ENCODE assay signal across 24 mouse cellular contexts in the genomic region with DNA sequence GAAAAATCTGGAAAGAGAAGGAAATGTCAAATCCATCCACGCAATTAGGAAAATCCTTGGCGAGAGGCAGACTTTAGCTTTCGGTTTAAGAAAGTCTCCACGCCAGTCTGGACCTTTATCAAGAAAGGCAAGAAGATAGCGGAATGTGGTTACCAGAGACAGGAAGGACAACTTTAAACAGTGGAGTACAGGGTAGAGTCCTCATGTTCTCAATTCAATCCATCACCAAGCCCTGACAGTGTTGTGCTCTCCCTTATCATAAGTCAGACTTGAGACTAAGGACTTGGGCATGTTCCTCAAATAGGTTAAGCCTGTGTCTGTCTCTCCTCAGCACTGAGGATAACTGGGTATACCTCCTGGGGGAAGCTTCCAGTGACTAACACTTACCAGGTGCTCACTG. TPM values are rescaled to one million over a fixed set of nuclear protein-coding genes. Genes with fewer than 3 reads are reported as not detected.
DNase-seq lines count a peak whose midpoint lies in the region; ATAC-seq and TF ChIP-seq lines count a peak whose summit lies in the region.
"Had no signal": no experiment of that assay in that cellular context is flagged by ENCODE, and none has a peak within 500 bp of the region (broad histone marks: within the 10 kb centered on the region; RNA-seq: fewer than 3 reads in every experiment).

No protein-coding gene starts in this region.

- H3K4me2 ChIP-seq in heart, embryonic 13.5 days: 0 out of 2 replicates have a peak overlapping the region, but pooled peaks have one; percentile 7
- peak overlapping the region; percentile 19 for H3K4me2 ChIP-seq in liver, embryonic 12.5 days
- peak overlapping the region; percentile 79 for H3K4me2 ChIP-seq in myocyte (ENCODE audit: low read depth)
- H3K4me2 ChIP-seq: forebrain, embryonic 13.5 days; heart, embryonic 15.5 days; hindbrain, embryonic 14.5 days had no signal

- peaks cover 14% of the 10 kb centered on the region for H3K27me3 ChIP-seq in heart, embryonic 13.5 days (replicated peaks)
- H3K27me3 ChIP-seq in heart, embryonic 10.5 days (ENCODE audit: insufficient read depth, poor library complexity, severe bottlenecking): peaks cover 12% of the 10 kb centered on the region; the same call in 1 of the 2 replicates
- H3K27me3 ChIP-seq in MEL (ENCODE audit: control insufficient read depth in 1 of 2, insufficient read depth in 2 of 2, low read length in 2 of 2) (no peaks in the 10 kb centered on the region), myocyte (ENCODE audit: control insufficient read depth, insufficient read depth, insufficient read length) (peaks cover 31% of the 10 kb centered on the region)
- H3K27me3 ChIP-seq in liver, embryonic 12.5 days (replicated peaks): peaks cover 39% of the 10 kb centered on the region

- no peaks in the 10 kb centered on the region for H3K9me3 ChIP-seq in heart, embryonic 13.5 days
- H3K9me3 ChIP-seq in heart, embryonic 10.5 days: no peaks in the 10 kb centered on the region
- H3K9me3 ChIP-seq in MEL (replicated peaks; ENCODE audit: insufficient read depth, low read length): no peaks in the 10 kb centered on the region
- H3K9me3 ChIP-seq in liver, embryonic 12.5 days (replicated peaks): no peaks in the 10 kb centered on the region
- H3K9me3 ChIP-seq: embryonic facial prominence, embryonic 10.5 days; forebrain, embryonic 13.5 days; heart, embryonic 15.5 days; hindbrain, embryonic 10.5 days had no signal

- TF ChIP-seq POLR2A in MEL (IDR thresholded peaks at IDR 0.05; ENCODE audit: control insufficient read depth in 1 of 2, insufficient read depth in 1 of 2, low read depth in 1 of 2, low read length in 2 of 2, poor library complexity in 1 of 2): no peak
- no peak for TF ChIP-seq POLR2A in myocyte (IDR thresholded peaks at IDR 0.05; ENCODE audit: insufficient read length, low read depth)

- WGBS in heart, embryonic 13.5 days: 31% methylated on average over 5 of the region's 5 CpGs
- WGBS in heart, embryonic 10.5 days: 36% methylated on average over 5 of the region's 5 CpGs
- WGBS in liver, embryonic 12.5 days (ENCODE audit: insufficient replicate concordance): 30% methylated on average over 5 of the region's 5 CpGs

- no peak overlapping the region for H3K9ac ChIP-seq in heart, embryonic 13.5 days
- H3K9ac ChIP-seq in MEL (ENCODE audit: control insufficient read depth, low read depth, low read length, poor library complexity, severe bottlenecking): peak overlapping the region; percentile 27; the same call in 1 of the 2 replicates
- no peak overlapping the region for H3K9ac ChIP-seq in liver, embryonic 12.5 days
- H3K9ac ChIP-seq: forebrain, embryonic 13.5 days; forebrain, postnatal 0 days; heart, embryonic 15.5 days; hindbrain, embryonic 14.5 days had no signal

- no peaks in the 10 kb centered on the region for H3K79me2 ChIP-seq in MEL (ENCODE audit: control insufficient read depth, insufficient read depth, low read length, poor library complexity)
- H3K79me2 ChIP-seq in myocyte (ENCODE audit: control insufficient read depth, insufficient read depth): no peaks in the 10 kb centered on the region

- TF ChIP-seq CTCF in MEL (IDR thresholded peaks at IDR 0.05 in 2 of 3, conservative IDR thresholded peaks at IDR 0.05 in 1 of 3; ENCODE audit: control insufficient read depth in 1 of 3, insufficient read depth in 1 of 3, low read depth in 2 of 3, low read length in 3 of 3, poor library complexity in 1 of 3, severe bottlenecking in 1 of 3): no peak

- no peaks in the 10 kb centered on the region for H3K36me3 ChIP-seq in heart, embryonic 13.5 days
- H3K36me3 ChIP-seq in heart, embryonic 10.5 days: no peaks in the 10 kb centered on the region
- peaks cover 0 to 18% of the 10 kb centered on the region in 2 experiments; a peak in 2 of 4 replicates for H3K36me3 ChIP-seq in MEL (ENCODE audit: control insufficient read depth in 1 of 2, insufficient read depth in 2 of 2, low read length in 2 of 2)
- H3K36me3 ChIP-seq in liver, embryonic 12.5 days: no peaks in the 10 kb centered on the region
- H3K36me3 ChIP-seq in myocyte (ENCODE audit: control insufficient read depth, insufficient read depth): no peaks in the 10 kb centered on the region
- H3K36me3 ChIP-seq: embryonic facial prominence, embryonic 10.5 days; heart, embryonic 15.5 days; hindbrain, embryonic 10.5 days had no signal

- no peak overlapping the region for H3K4me3 ChIP-seq in heart, embryonic 13.5 days
- no peak overlapping the region for H3K4me3 ChIP-seq in heart, embryonic 10.5 days
- peak overlapping the region; percentile 39 to 65 for H3K4me3 ChIP-seq in MEL (ENCODE audit: control insufficient read depth in 1 of 2, insufficient read depth in 1 of 2, low read depth in 2 of 2, low read length in 2 of 2)
- no peak overlapping the region for H3K4me3 ChIP-seq in liver, embryonic 12.5 days
- no peak overlapping the region for H3K4me3 ChIP-seq in myocyte
- H3K4me3 ChIP-seq: embryonic facial prominence, embryonic 10.5 days; forebrain, embryonic 13.5 days; heart, embryonic 15.5 days; hindbrain, embryonic 10.5 days had no signal

- H3K4me1 ChIP-seq in heart, embryonic 13.5 days: peaks cover 42% of the 10 kb centered on the region
- peaks cover 42% of the 10 kb centered on the region for H3K4me1 ChIP-seq in heart, embryonic 10.5 days
- H3K4me1 ChIP-seq in MEL (ENCODE audit: control insufficient read depth in 1 of 2, insufficient read depth in 2 of 2, low read length in 2 of 2): peaks cover 6 to 27% of the 10 kb centered on the region in 2 experiments
- peaks cover 22% of the 10 kb centered on the region for H3K4me1 ChIP-seq in liver, embryonic 12.5 days

- peak; percentile 14; the same call in 1 of the 2 replicates for TF ChIP-seq RAD21 in MEL (IDR thresholded peaks at IDR 0.05; ENCODE audit: low read depth, low read length)

- TF ChIP-seq EP300 in MEL (IDR thresholded peaks at IDR 0.05; ENCODE audit: low read depth in 1 of 2, low read length in 2 of 2): peak; percentile 66 to 82

- no peak for ATAC-seq in heart, embryonic 13.5 days (ENCODE audit: extremely low read depth, insufficient number of reproducible peaks, low FRiP score, low TSS enrichment)
- ATAC-seq in liver, embryonic 12.5 days: no peak
- ATAC-seq: activated CD4-positive, CD25-positive, alpha-beta regulatory T cell, adult 4 months; forebrain, embryonic 13.5 days; forebrain, postnatal 0 days; Patski had no signal

- H3K27ac ChIP-seq in heart, embryonic 13.5 days (replicated peaks): no peak overlapping the region
- H3K27ac ChIP-seq in heart, embryonic 10.5 days: no peak overlapping the region
- H3K27ac ChIP-seq in MEL (ENCODE audit: control insufficient read depth, low read depth, low read length): no peak overlapping the region
- no peak overlapping the region for H3K27ac ChIP-seq in liver, embryonic 12.5 days
- H3K27ac ChIP-seq: embryonic facial prominence, embryonic 10.5 days; forebrain, embryonic 13.5 days; heart, embryonic 15.5 days; hindbrain, embryonic 10.5 days; hindbrain, embryonic 14.5 days had no signal

- DNase-seq in heart, embryonic 10.5 days (ENCODE audit: low spot score): no peak
- DNase-seq in MEL (ENCODE audit: low read depth, low spot score): peak; percentile 89
- DNase-seq in cerebellum, postnatal 25 days: no peak
- DNase-seq in kidney, postnatal 4 days: no peak
- DNase-seq: adrenal gland, postnatal 14 days; cerebellum, adult 11-12 months; cerebellum, adult 9-10 months; cerebellum, postnatal 36 days; forebrain, postnatal 0 days; gastrocnemius, postnatal 14 days had no signal

- no peak overlapping the region for H3ac ChIP-seq in myocyte (ENCODE audit: control insufficient read depth, insufficient read length)

TF ChIP-seq in MEL, 35 proteins besides CTCF, POLR2A, EP300 and RAD21 (continues in another document):
- TF ChIP-seq ETS1 (IDR thresholded peaks at IDR 0.05; ENCODE audit: low read depth, low read length) (peak; percentile 76), TCF12 (IDR thresholded peaks at IDR 0.05; ENCODE audit: low read depth, low read length) (peak; percentile 56; the same call in 1 of the 2 replicates), GATA1 (IDR thresholded peaks at IDR 0.05; ENCODE audit: low read depth, low read length) (peak; percentile 91), ELF1 (IDR thresholded peaks at IDR 0.05; ENCODE audit: low read depth, low read length) (0 out of 2 replicates have a peak, but pooled peaks have one; percentile 29)

TF ChIP-seq in myocyte, 11 proteins besides CTCF, POLR2A, EP300 and RAD21 (continues in another document):
- TF ChIP-seq REST (IDR thresholded peaks at IDR 0.05; ENCODE audit: insufficient read depth, insufficient read length) (no peak), CEBPB (IDR thresholded peaks at IDR 0.05; ENCODE audit: insufficient read depth, poor library complexity, severe bottlenecking) (no peak), POLR2AphosphoS2 (IDR thresholded peaks at IDR 0.05; ENCODE audit: insufficient read length, low read depth) (no peak), E2F4 (IDR thresholded peaks at IDR 0.05; ENCODE audit: insufficient read depth) (no peak)

RNA-seq across cellular contexts. Expression of a gene that starts 3.2 kb away (rescaled TPM):
- polyA plus RNA-seq in heart, embryonic 13.5 days (2015; fragmentation: Nextera tagmentation; extraction: Ambion mirVana): 1.1 and 1.6 TPM in 2 replicates
- polyA plus RNA-seq in heart, embryonic 10.5 days (2016; fragmentation: Nextera tagmentation; extraction: Ambion mirVana): 0.40 and 1.2 TPM in 2 replicates
- not detected in 2 replicates for total RNA-seq in MEL (2012; rRNA removed)
- polyA plus RNA-seq in MEL (2012; ENCODE audit: insufficient read depth in 1 of 2, insufficient read length in 2 of 2, low read depth in 1 of 2, low replicate concordance in 2 of 2, missing spikeins in 1 of 2): not detected
- polyA plus RNA-seq in liver, embryonic 12.5 days (2016; fragmentation: Nextera tagmentation; extraction: Ambion mirVana): 0.06 TPM in 1 of 2 replicates, not detected in the other
- polyA plus RNA-seq in myocyte (2012; fragmentation: generic; extraction: Trizol): not detected
- total RNA-seq: ES-E14; forebrain, postnatal 0 days; gastrocnemius, adult 18-20 months; gastrocnemius, postnatal 14 days; heart, adult 8-10 months; heart, postnatal 25 days had no signal
- polyA plus RNA-seq: activated CD4-positive, CD25-positive, alpha-beta regulatory T cell, adult 4 months; embryonic facial prominence, embryonic 10.5 days; forebrain, embryonic 13.5 days; forebrain, postnatal 0 days; hindbrain, embryonic 10.5 days; hindbrain, embryonic 14.5 days; Patski had no signal

RNA-seq across cellular contexts. Expression of a gene that starts 19.9 kb away (rescaled TPM):
- 17.4 and 17.6 TPM in 2 replicates for polyA plus RNA-seq in heart, embryonic 13.5 days (2015; fragmentation: Nextera tagmentation; extraction: Ambion mirVana)
- 13.7 and 17.0 TPM in 2 replicates for polyA plus RNA-seq in heart, embryonic 10.5 days (2016; fragmentation: Nextera tagmentation; extraction: Ambion mirVana)
- total RNA-seq in MEL (2012; rRNA removed): 4.1 and 5.1 TPM in 2 replicates
- polyA plus RNA-seq in MEL (2012; ENCODE audit: insufficient read depth in 1 of 2, insufficient read length in 2 of 2, low read depth in 1 of 2, low replicate concordance in 2 of 2, missing spikeins in 1 of 2) (10 to 100 TPM in 1 of 2 experiments, not detected in 1; 11.1 TPM), myocyte (2012; fragmentation: generic; extraction: Trizol) (5.3 TPM)
- 7.4 and 7.7 TPM in 2 replicates for polyA plus RNA-seq in liver, embryonic 12.5 days (2016; fragmentation: Nextera tagmentation; extraction: Ambion mirVana)

RNA-seq across cellular contexts. Expression of a gene that starts 37.5 kb away (rescaled TPM):
- polyA plus RNA-seq in heart, embryonic 13.5 days (2015; fragmentation: Nextera tagmentation; extraction: Ambion mirVana): 49.1 and 52.8 TPM in 2 replicates
- polyA plus RNA-seq in heart, embryonic 10.5 days (2016; fragmentation: Nextera tagmentation; extraction: Ambion mirVana): 46.2 and 55.0 TPM in 2 replicates
- 17.0 and 22.8 TPM in 2 replicates for total RNA-seq in MEL (2012; rRNA removed)
- polyA plus RNA-seq in MEL (2012; ENCODE audit: insufficient read depth in 1 of 2, insufficient read length in 2 of 2, low read depth in 1 of 2, low replicate concordance in 2 of 2, missing spikeins in 1 of 2) (10 to 100 TPM in 1 of 2 experiments, not detected in 1; 52.2 TPM), myocyte (2012; fragmentation: generic; extraction: Trizol) (4.1 TPM)
- polyA plus RNA-seq in liver, embryonic 12.5 days (2016; fragmentation: Nextera tagmentation; extraction: Ambion mirVana): 18.5 and 20.1 TPM in 2 replicates

Comparison
In these comparisons a context has a peak if more than half of its experiments do, and no peak if none do; other contexts are left out.
1. H3K4me2 ChIP-seq: peak in every context shown above with its lines; median percentile 79 in myocyte; 19 in liver, embryonic 12.5 days; 7 in heart, embryonic 13.5 days.
2. H3K4me3 ChIP-seq: peak in MEL (2 of 2); none in heart, embryonic 13.5 days (single experiment), heart, embryonic 10.5 days (single experiment), liver, embryonic 12.5 days (single experiment) and myocyte (single experiment).